Mouse (Mus musculus): ENCODE results near the gene Hist1h4d. TPM values are rescaled to one million over a fixed set of nuclear protein-coding genes. Genes with fewer than 3 reads are reported as not detected.
A peak's percentile ranks its signal among the peaks of the same experiment; 100 is the strongest.
"Not testable (repeated sequence)": the region's sequence is repeated elsewhere in the genome, so short reads cannot be mapped to it uniquely, and the experiment has no call there.

Gene Hist1h4d
- total RNA-seq, 2 experiments from 2014 or later = 39.6 to 39.7 TPM

DNA sequence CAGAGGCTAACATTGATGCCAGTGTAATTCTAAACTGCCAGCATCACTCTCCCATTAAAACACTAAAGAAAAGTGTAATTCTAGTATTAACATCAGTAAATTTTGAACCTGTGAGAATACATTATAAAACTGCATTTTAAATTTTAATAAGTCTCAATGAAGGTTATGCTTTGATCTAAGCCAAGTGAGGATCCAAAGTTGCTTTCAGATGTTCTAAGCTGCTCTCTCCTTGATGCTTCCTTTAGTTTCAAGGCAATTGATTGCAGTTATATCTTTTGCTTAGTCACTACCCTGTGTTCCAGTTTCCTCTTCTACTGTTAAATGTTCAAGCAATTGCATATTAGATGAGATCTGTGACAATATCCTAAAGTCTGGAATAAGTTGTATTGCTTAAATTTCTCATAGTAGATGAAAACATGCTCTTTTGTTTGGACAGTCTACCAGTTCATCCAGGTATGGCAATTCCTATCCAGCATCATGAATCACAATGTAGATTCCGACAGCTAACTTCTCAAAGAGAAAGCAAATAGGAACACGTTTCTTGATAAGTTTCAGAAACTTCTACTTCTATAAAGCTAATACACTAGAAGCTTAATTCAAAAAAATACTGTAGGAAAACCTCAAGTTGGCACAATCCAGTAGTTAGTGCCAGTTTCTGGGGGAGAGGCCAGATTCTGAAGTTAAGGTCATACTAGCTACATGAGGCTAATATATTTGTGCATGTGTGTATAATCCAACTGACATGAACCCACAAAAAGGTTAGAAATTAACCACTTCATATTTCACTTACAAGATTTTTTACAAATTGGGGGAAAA lies 9.0 kb upstream of the Hist1h4d start:
- DNase-seq = no peak
- intact Hi-C loops (cut with DNase I) = no loop called here

DNA sequence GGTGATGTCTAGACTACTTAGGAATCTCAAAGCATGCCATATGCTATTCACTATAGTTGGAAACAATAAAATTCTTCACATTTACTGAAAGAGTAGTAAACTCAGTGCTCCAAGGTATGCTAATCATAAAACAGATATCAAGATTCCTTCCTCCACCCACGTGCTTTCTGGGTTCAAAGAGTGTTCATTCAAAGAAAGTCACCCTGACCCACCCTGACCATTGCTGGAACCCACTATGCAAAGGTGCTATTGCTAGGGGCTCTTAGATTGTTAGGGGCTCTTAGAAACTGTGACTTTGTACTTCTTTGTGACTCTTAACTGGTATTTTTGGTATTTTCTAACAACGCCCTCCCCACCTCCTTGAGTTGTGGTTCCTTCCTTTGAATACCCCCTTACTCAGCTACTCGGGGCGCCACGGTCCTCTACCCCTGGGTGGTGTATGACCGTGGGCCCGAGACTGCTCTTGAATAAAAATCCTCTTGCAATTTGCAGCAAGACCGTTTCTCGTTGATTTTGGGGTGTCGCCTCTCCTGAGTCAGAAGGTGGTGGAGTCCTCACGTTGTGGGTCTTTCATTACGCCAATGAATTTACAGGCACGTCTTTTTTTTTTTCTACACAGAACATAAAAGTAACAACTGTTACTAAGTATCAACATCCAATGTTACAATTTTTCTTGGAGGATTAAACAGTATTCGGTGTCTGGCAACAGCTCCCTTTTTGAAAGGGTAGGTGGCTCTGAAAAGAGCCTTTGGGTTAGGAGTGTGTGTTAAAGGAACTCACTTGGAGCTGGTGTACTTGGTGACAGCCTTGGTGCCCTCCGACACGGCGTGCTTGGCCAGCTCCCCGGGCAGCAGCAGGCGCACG lies 8.1 kb upstream of the Hist1h4d start:
- intact Hi-C loops (cut with DNase I); DNase-seq: not testable (repeated sequence)

DNA sequence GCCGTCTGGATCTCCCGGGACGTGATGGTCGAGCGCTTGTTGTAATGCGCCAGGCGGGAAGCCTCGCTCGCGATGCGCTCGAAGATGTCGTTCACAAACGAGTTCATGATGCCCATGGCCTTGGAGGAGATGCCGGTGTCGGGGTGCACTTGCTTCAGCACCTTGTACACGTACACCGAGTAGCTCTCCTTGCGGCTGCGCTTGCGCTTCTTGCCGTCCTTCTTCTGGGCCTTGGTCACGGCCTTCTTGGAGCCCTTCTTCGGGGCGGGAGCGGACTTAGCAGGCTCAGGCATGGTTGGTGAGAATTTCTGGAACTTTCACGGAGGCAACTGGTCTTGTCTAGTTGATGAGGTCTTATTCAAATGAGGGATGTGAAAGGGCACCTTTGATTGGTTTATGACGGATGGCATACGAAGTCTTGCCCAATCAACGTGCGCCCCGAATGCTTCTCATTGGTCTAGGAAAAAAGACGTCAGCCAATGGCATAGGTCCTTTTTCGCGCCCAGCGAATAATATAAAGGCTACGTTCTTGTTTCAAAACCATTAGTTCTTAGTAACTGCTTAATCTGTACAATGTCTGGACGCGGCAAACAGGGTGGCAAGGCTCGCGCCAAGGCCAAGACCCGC lies 7.4 kb upstream of the Hist1h4d start, which contains the start of the genes Hist1h2bf and Hist1h2ad:
Hist1h2bf (minus strand) TSS at position 299 of the 627 bp plus-strand sequence.
Hist1h2ad (plus strand) TSS at position 484 of the 627 bp plus-strand sequence.
- DNase-seq = peak; percentile 68 to 71
- intact Hi-C loops (cut with DNase I) = not testable (repeated sequence)

DNA sequence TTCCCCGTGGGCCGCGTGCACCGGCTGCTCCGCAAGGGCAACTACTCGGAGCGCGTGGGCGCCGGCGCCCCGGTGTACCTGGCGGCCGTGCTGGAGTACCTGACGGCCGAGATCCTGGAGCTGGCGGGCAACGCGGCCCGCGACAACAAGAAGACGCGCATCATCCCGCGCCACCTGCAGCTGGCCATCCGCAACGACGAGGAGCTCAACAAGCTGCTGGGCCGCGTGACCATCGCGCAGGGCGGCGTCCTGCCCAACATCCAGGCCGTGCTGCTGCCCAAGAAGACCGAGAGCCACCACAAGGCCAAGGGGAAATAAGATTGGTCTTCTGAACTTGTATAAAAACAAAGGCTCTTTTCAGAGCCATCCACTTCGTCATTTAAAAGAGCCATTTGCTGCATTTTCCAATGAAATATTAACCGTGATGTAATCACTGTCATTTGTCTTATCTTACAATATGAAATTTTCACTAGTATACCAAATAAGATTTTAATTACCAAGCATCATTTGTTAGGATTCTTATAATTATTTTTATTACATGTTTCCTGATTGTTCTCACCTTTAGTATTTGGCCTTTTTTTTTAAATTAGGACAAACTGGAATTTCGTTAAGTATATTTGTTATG lies 6.7 kb upstream of the Hist1h4d start:
- DNase-seq; intact Hi-C loops (cut with DNase I): not testable (repeated sequence)

DNA sequence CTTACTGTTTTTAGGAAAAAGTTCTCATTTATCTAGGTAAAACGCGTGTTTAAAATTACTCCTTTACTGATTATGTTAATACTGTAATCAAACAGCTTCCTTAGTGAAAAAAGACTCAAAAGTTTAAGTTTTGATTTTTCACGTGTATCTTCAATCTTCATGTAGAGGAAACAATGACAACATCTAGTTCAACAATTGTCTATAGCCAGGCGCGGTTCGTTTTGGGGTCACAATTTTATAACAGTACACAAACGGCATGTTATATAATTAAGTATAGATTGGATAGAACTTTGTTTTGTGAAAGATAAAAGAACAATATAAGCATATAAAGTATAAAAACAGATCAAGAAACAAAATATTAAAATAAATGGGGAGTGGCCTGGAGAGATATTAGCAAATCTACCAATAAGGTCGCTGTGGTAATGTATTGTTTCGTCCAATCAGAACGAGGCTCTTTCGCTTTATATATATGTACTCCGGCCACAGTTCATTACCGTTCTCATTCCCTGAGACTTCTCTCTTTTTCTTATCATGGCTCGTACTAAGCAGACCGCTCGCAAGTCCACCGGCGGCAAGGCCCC lies 6.0 kb upstream of the Hist1h4d start, which contains the start of gene Hist1h3d:
Hist1h3d (plus strand) TSS at position 493 of the 581 bp plus-strand sequence.
- no peak for DNase-seq
- intact Hi-C loops (cut with DNase I) = no loop called here

DNA sequence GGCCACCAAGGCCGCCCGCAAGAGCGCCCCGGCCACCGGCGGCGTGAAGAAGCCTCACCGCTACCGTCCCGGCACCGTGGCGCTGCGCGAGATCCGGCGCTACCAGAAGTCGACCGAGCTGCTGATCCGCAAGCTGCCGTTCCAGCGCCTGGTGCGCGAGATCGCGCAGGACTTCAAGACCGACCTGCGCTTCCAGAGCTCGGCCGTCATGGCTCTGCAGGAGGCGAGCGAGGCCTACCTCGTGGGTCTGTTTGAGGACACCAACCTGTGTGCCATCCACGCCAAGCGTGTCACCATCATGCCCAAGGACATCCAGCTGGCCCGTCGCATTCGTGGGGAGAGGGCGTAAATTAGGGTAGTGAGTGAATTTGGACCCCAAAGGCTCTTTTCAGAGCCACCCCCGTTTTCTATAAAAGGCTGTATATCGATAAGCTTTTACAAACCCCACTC lies 5.5 kb upstream of the Hist1h4d start:
- intact Hi-C loops (cut with DNase I); DNase-seq: not testable (repeated sequence)

DNA sequence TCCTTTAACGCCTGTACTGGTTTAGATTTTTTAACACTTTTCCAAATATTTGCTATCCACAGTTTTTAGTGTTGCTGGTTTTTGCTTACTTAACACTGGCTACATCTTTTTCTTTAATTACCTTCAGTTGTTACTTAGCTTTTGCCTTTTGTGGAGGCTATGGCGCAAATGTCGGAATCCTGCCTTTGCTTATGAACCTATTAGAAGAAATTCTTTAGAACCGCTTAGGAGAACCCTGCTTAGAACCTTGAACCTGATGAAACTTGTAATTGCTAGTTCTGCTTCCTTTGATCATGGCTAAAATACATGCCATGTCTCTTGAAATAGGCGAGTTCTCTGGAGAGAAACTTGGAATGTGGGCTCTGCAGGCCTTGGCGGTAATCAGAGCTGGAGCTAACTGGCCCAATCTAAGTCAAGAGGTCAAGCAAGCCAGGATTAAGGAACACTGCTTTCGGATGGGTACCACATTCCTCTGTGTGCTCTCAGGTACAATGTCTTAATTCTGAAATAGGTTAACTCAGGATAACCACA lies 5.0 kb upstream of the Hist1h4d start:
- intact Hi-C loops (cut with DNase I) = no loop called here

DNA sequence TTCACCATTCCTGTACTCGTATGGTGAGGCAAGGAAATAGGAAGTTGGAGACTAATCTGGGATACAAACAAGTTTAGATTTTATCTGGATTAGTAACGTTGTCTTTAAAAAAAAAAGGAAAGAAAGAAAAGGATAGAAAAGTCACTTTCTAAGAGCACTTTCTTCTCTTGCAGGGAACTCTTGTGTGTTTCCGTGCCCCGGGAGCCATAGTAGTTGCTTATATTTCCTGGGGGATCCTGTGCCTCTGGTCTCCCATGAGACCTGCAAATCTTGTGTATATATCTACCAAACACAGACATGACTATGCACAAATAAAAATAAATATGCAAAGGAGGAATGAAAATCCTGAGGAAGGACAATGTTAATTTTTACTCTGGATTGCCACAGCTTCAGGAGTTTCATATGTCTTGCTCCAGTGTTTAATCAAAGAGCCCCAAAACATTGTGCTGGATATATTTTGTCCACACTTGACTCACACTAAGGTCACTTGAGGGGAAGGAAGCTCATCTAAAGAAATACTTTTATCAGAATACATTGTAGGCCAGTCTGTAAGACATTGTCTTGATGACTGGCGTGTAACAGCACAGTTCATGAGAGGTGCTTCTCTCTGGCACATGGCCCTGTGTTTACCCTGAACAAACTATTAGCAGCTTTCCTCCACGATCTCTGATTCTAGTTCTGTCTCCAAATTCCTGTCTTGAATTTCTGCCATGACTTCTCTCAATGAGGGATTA lies 4.3 kb upstream of the Hist1h4d start:
- intact Hi-C loops (cut with DNase I) = no loop called here
- no peak for DNase-seq

More for the DNA sequence above, 5.0 kb upstream of the Hist1h4d start:
- no peak for DNase-seq

DNA sequence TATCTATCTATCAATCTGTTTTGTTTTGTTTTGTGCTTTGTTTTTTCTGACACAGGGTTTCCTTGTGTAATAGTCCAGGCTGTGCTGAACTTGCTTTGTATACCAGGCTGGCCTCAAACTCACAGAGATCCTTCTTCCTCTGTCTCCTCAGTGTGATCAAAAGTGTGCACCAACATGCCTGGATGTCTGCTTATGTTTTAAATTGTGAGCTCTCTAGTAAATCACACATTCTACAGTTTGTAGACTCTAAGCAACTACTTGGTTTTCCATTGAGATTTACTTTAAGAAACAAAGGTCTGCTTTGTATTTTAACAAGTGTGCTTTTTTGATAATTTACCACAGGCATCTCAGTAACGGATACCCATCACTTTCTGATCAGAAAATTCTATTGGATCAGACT lies 3.6 kb upstream of the Hist1h4d start:
- intact Hi-C loops (cut with DNase I) = no loop called here
- no peak for DNase-seq

DNA sequence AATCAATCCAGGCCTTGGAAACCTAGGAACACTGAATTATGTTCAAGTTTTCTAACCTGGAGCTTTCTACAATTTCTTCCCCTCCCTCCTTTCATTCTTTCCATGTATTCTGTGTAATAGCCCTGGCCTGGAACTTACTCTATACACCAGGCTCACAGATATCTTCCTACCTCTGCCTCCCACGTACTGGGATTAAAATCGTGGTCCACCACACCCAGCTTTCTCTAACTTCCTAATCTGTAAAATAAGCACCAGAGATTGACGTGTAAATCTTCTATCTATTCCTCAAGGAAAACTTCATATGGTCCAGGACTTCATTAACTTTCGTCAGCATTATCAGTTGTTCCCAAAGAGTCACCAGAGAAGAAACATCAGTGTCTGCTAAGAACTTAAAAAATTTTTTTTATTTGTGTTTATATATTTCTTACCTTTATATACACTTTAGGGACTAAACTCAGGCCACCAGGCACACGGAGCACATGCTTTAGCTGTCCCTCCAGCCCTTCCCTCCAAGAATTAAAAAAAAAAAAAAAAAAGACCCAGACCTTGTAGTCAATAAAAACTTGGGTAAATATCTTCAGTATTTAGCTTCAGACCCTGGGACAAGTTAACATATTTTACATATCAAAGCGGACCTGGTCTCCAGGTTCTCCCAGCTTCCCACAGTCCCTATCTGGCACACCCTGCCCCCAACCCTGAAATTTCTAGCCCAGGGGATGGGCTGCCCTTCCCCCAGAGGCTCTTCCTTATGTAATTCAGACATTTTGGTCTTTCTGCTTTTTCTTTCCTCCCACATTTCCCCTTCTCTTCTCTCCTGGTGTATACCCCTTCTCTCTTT lies 1.0 kb downstream of the Hist1h4d start:
- intact Hi-C loops (cut with DNase I) = loop anchor here (1.0 to 10.0 kb wide), 3 partner anchors 39 to 1868 kb away; partner anchors contain the start of genes Hist1h2ai, Hist1h2bb, Hist1h2be and Hist1h2bl

DNA sequence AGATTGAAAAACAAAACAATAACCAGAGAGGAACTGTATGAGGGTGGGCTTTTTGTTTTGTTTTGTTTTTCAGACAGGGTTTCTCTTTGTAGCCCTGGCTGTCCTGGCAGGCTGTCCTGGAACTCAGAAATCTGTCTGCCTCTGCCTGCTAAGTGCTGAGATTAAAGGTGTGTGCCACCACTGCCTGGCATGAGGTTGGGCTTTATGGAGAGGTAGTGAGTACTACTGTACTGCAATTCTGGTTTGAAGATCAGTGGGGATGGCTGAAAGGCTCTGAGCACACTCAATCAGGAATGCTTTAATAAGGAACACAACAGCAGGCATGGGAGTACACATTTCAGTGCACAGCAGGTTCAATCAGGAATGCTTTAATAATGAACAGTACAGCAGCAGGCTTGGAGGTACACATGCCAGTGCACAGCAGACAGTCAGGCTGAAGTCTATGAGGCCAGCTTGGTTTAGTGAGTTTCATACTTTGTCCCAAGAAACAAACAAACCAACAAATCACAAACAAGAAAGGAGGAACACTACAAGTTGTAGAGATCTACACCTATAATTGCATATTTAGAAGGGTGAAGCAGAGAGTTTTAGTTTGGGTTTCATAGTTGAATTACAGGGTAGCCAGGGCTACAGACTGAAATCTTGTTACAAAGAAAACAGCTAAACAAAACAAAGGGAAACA lies 2.1 kb downstream of the Hist1h4d start:
- intact Hi-C loops (cut with DNase I) = loop anchor here (5.0 to 10.0 kb wide), 2 partner anchors 164 to 1869 kb away; partner anchors contain the start of genes Hist1h2ai, Hist1h2bb, Hist1h2bl and Hist1h3c
- no peak for DNase-seq

More for the DNA sequence above, 1.0 kb downstream of the Hist1h4d start:
- DNase-seq = no peak

DNA sequence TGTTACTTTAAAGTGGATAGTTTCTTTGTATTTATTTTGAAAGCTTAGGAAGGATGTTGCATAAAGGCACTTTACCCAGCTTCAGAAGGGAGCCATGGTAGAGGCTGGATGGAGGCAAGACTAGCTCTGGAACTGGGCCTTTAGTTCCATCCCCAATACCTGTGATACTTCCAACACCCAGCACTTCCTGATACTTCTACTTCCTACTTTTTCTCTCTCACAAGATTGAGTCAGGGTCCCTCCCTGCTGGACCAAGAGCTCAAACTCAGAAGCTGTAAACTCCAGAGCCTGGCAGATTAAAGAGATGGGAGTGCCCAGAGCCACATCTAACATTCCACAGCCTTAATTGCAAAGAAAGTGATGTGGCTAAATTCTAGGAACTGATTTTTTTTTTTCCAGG lies 2.9 kb downstream of the Hist1h4d start:
- intact Hi-C loops (cut with DNase I) = loop anchor here (5.0 to 10.0 kb wide), 2 partner anchors 163 to 1870 kb away; partner anchors contain the start of genes Hist1h2ai, Hist1h2bb, Hist1h2bl and Hist1h3c
- no peak for DNase-seq

DNA sequence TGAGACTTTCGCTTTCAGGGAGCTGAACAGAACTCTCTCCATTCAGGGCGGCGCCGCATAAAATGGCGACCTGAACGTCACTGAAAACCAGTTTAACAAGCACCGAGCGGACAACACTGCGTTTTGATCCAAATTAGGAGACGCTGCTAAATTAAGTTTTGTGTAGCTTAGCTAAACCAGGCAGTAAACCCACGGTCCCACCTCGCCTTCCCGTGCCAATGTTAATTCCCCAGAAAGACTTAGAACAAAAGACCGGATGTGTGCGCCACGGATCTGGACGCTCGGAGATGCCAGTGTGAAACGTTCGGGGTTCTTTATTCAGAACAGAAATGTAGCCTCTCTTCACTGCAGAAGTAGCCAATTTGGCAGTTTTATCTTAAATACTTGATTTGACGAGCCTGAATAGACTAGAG lies 3.6 kb downstream of the Hist1h4d start:
- intact Hi-C loops (cut with DNase I) = loop anchor here (10.0 kb wide), 1 partner anchor 1870 kb away; the partner anchor contains the start of genes Hist1h2ai, Hist1h2bl and Hist1h3h
- DNase-seq = peak; percentile 11 to 64

DNA sequence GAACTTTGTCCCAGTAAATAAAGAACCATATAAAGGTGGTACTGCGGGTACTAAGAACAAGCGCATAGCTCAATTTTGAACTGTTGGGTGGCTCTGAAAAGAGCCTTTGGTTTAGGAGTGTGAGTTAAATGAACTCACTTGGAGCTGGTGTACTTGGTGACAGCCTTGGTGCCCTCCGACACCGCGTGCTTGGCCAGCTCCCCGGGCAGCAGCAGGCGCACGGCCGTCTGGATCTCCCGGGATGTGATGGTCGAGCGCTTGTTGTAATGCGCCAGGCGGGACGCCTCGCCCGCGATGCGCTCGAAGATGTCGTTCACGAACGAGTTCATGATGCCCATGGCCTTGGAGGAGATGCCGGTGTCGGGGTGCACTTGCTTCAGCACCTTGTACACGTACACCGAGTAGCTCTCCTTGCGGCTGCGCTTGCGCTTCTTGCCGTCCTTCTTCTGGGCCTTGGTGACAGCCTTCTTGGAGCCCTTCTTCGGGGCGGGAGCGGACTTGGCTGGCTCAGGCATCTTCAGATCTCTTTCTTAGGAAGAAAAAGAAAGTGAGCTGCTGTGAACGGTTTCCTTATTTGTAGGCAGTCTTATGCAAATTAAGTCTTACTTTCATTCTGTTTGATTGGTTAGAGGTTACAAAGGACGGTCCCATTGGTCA lies 4.2 kb downstream of the Hist1h4d start:
- intact Hi-C loops (cut with DNase I) = loop anchor here (10.0 kb wide), 1 partner anchor 1871 kb away; the partner anchor contains the start of genes Hist1h2ai, Hist1h2bl and Hist1h3h
- DNase-seq = peak; percentile 28 to 65

DNA sequence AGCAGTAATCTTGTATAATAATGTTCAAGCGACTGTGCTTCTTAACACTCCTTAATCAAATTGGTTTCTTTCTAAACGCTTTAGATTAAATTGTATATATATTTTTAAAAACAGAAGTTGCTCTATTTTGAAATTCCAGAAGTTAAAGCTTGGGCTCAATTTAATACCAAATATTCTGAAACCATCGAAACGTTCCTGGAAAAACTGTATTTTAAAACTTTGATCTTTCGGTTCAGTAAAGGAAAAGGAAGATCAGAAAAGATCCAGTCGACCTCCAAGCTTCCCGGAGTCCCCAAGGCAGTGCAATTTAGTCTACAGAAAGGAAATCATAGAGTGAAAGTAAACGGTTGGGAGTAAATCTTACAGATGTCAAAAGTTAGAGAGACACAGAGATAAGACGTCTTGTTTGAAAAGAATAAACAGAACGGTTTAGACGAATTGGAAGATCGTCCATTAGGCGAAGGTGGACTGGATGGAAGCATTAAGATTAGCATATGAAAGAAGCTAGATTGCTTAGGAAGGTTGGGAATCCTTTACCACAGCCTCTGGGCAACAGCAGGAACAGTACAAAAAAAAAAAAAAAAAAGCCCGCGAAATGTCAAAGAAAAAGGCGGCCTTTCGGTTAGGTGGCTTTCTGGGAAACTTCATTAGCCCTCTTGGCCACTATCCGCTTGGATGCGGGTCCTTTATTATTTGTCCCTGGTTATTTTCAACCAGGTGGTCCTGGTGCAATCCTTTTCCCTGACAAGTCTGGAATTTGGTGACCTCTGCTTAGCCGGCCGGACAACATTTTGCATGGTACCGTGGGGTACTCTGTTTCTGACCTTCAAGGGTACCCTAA lies 4.9 kb downstream of the Hist1h4d start:
- intact Hi-C loops (cut with DNase I) = loop anchor here (10.0 kb wide), 1 partner anchor 1872 kb away; the partner anchor contains the start of genes Hist1h2ai, Hist1h2bl and Hist1h3h
- no peak for DNase-seq

All from gastrocnemius, postnatal 36 days (tissue).